Mouse (Mus musculus): ENCODE results near the gene Serpinf1.
A peak's percentile ranks its signal among the peaks of the same experiment; 100 is the strongest.

The Serpinf1 gene

DNA sequence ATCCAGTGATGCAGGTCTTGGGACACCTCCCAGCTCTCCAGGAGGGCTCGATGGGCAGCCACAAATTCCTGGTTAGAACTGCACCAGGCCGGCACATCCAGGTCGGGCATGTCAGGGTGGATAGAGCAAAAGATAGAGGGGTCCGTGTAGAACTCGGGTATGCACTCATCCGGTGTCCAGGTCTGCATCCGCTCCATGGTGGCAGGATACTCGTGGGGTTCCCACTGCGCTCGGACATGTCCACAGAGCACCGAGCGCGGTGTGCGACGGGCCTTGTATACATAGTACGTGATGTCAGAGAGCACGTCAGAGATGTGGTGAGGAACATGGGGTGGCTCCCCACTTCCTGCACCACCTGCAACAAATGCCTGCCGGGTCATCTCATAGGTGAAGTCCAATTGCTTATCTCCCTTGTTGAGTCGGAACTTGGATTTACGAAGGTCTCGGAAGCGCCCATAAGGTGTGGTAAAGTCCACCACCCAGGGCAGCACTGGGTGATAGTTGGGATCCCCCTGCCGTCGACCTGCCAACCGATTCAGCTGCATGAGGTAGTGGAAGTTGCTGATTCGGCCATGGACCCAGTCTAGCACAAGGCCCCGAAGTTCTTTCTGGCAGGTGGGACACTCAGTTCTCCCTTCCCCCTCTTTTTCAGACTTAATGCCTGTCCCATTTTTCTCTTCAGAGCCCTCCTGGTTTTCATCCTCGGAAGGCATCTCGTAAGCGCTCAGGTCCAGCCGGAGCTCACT is 30.5 kb upstream of the Serpinf1 start:
- no peaks in the 10 kb centered on the region for H3K9me3 ChIP-seq (ENCODE audit: low read length)
- H3K4me3 ChIP-seq (replicated peaks; ENCODE audit: low read length): peak overlapping the region; percentile 81; the same call in 1 of the 2 replicates
- TF ChIP-seq POU5F1 (IDR thresholded peaks at IDR 0.05; ENCODE audit: borderline replicate concordance, low read length) (no peak), CTCF (conservative IDR thresholded peaks at IDR 0.05; ENCODE audit: low read length) (no peak), NANOG (IDR thresholded peaks at IDR 0.05; ENCODE audit: borderline replicate concordance, low read length) (no peak)
- H3K27me3 ChIP-seq (ENCODE audit: insufficient read depth, low read length): peaks cover 42% of the 10 kb centered on the region
- peaks cover 45% of the 10 kb centered on the region for H3K36me3 ChIP-seq (ENCODE audit: insufficient read depth, low read length)
- H3K4me1 ChIP-seq (replicated peaks; ENCODE audit: low read depth, low read length): peaks cover 57% of the 10 kb centered on the region

DNA sequence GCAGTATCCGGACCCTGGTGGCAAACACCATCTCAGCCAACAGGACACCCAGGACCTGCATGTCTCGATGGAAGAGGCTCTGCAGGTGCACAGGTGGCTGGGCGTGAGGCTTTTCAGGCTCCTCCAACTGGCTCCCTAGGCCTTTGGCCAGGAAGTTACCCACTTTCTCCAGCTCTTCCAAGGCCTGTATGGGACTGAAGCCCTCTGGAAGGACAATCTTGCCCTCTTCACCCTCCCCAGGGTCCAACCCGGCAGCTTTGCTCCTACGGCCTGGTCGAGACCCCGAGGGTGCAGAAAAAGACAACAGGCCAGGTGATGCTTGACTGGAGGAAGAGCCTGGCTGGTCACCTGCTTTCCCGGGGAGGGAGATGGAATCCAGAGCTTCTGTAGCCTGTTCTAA is 29.6 kb upstream of the Serpinf1 start:
- TF ChIP-seq POU5F1 (IDR thresholded peaks at IDR 0.05; ENCODE audit: borderline replicate concordance, low read length) (no peak), CTCF (conservative IDR thresholded peaks at IDR 0.05; ENCODE audit: low read length) (no peak), NANOG (IDR thresholded peaks at IDR 0.05; ENCODE audit: borderline replicate concordance, low read length) (no peak)
- Histone ChIP-seq H3K4me3 (replicated peaks; ENCODE audit: low read length) (no peak overlapping the region), H3K36me3 (ENCODE audit: insufficient read depth, low read length) (peaks cover 54% of the 10 kb centered on the region), H3K27me3 (ENCODE audit: insufficient read depth, low read length) (peaks cover 43% of the 10 kb centered on the region), H3K4me1 (replicated peaks; ENCODE audit: low read depth, low read length) (peaks cover 49% of the 10 kb centered on the region), H3K9me3 (ENCODE audit: low read length) (no peaks in the 10 kb centered on the region)

DNA sequence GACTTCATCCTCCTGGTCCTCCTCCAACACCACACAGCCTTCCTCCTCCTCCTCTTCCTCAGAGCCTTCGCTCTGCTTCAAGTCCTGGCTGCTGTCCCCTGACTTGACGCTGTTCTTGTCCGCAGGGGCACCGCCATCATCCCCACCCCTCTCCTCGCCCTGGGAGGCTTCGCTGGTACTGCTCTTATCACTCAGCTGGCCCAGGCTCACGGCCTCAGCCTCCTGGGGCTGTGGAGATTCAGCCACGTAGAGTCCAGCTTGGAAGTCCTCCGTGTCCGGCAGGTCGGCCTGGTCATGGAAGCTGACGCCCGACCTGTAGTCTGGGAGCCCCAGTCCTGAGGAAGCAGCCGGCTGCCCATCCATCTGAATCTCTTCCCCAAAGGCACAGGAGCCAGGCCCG is 28.4 kb upstream of the Serpinf1 start:
- TF ChIP-seq NANOG (IDR thresholded peaks at IDR 0.05; ENCODE audit: borderline replicate concordance, low read length) (no peak), CTCF (conservative IDR thresholded peaks at IDR 0.05; ENCODE audit: low read length) (no peak), POU5F1 (IDR thresholded peaks at IDR 0.05; ENCODE audit: borderline replicate concordance, low read length) (no peak)
- H3K9me3 ChIP-seq (ENCODE audit: low read length): no peaks in the 10 kb centered on the region
- no peak overlapping the region for H3K4me3 ChIP-seq (replicated peaks; ENCODE audit: low read length)
- peaks cover 58% of the 10 kb centered on the region for H3K36me3 ChIP-seq (ENCODE audit: insufficient read depth, low read length)
- H3K27me3 ChIP-seq (ENCODE audit: insufficient read depth, low read length): peaks cover 51% of the 10 kb centered on the region
- H3K4me1 ChIP-seq (replicated peaks; ENCODE audit: low read depth, low read length): peaks cover 46% of the 10 kb centered on the region

DNA sequence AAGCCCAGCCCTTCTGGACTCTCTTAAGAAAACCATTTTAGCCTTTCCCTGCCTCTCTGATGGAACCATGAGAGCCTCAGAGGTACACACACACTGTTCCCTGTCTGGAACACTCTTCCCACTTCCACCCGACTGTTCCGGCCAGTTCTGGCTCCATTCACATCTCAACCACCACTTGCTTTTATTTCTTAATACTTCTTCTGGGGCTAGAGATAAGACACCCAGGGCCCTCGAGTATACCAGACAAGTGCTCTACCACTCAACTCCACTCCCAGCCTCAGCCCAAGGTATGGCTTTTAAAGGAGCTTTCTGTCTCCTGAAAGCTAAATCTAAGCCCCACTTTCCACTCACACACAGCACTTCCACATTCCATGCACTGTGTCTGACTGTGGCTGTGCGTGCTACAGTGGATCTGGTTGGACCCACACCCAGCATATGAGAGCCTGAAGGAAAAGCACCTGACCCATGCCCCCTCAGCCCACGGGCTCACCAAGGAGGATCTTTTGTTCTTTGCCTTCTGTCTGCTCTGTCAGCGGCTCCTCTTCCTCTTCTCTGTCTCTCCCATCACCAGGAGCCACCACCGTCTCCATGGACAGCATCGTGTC is 27.9 kb upstream of the Serpinf1 start:
- no peaks in the 10 kb centered on the region for H3K9me3 ChIP-seq (ENCODE audit: low read length)
- H3K4me1 ChIP-seq (replicated peaks; ENCODE audit: low read depth, low read length): peaks cover 46% of the 10 kb centered on the region
- no peak overlapping the region for H3K4me3 ChIP-seq (replicated peaks; ENCODE audit: low read length)
- peaks cover 56% of the 10 kb centered on the region for H3K27me3 ChIP-seq (ENCODE audit: insufficient read depth, low read length)
- TF ChIP-seq CTCF (conservative IDR thresholded peaks at IDR 0.05; ENCODE audit: low read length) (no peak), NANOG (IDR thresholded peaks at IDR 0.05; ENCODE audit: borderline replicate concordance, low read length) (no peak), POU5F1 (IDR thresholded peaks at IDR 0.05; ENCODE audit: borderline replicate concordance, low read length) (no peak)
- peaks cover 58% of the 10 kb centered on the region for H3K36me3 ChIP-seq (ENCODE audit: insufficient read depth, low read length)

DNA sequence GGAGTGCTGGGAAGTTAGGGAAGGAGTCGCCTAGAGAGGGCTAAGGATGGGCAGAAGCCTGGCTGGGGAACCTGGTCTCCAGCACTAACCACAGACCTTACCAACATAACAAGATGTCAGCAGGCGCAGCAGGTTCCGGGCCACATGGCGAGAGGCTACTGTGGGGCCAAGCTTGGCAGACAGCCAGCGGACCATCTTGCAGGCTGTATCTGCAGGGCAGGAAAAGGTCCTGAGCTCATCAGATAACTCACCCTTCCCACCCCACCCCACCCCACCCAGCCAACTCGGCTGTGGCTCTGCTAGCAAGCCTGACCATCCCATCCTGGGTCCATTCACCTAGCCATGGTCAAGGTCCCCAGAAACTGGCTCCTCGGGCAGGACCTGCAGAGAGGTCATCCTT is 27.2 kb upstream of the Serpinf1 start:
- TF ChIP-seq NANOG (IDR thresholded peaks at IDR 0.05; ENCODE audit: borderline replicate concordance, low read length) (no peak), CTCF (conservative IDR thresholded peaks at IDR 0.05; ENCODE audit: low read length) (no peak)
- Histone ChIP-seq H3K9me3 (ENCODE audit: low read length) (no peaks in the 10 kb centered on the region), H3K4me1 (replicated peaks; ENCODE audit: low read depth, low read length) (peaks cover 45% of the 10 kb centered on the region), H3K36me3 (ENCODE audit: insufficient read depth, low read length) (peaks cover 58% of the 10 kb centered on the region), H3K4me3 (replicated peaks; ENCODE audit: low read length) (no peak overlapping the region), H3K27me3 (ENCODE audit: insufficient read depth, low read length) (peaks cover 63% of the 10 kb centered on the region)

DNA sequence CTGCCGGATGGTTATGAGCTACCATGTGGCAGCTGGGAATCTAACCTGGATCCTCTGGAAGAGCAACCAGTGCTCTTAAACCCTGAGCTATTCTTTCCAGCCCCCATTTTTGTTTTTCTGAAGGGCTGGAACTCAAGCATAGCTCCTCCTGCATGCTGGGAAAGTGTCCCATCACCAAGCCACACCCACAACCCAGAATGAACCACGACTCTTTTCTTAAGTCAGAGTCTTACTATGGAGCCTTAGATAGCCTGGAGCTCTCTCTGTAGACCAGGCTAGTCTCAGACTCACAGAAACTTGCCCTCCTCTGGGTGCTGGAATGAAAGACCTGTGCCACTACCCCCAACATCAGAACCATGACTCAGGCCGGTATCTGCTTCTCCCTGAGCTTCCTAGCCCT is 26.1 kb upstream of the Serpinf1 start:
- Histone ChIP-seq H3K4me1 (replicated peaks; ENCODE audit: low read depth, low read length) (peaks cover 47% of the 10 kb centered on the region), H3K4me3 (replicated peaks; ENCODE audit: low read length) (no peak overlapping the region), H3K27me3 (ENCODE audit: insufficient read depth, low read length) (peaks cover 65% of the 10 kb centered on the region), H3K36me3 (ENCODE audit: insufficient read depth, low read length) (peaks cover 58% of the 10 kb centered on the region), H3K9me3 (ENCODE audit: low read length) (no peaks in the 10 kb centered on the region)
- TF ChIP-seq NANOG (IDR thresholded peaks at IDR 0.05; ENCODE audit: borderline replicate concordance, low read length) (no peak), POU5F1 (IDR thresholded peaks at IDR 0.05; ENCODE audit: borderline replicate concordance, low read length) (no peak), CTCF (conservative IDR thresholded peaks at IDR 0.05; ENCODE audit: low read length) (no peak)

DNA sequence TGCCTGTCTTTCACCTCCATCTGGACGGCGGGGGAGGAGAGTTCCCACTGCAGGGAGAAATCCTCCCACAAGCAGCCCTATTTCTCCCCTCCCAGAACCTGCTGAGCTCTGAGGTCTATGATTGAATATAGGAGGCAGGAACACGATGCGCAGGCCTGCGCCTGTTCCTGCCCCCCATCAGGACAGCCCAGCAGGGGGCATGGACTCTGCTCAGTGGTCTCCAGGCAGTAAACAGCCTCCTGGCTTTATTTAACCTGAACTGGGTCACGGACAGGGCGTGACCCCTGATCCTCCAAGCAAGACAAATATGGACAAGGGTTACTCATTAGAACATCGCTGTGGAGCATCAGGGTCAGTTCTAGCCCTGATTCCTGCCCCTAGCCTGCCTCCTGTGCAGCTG is 21.2 kb upstream of the Serpinf1 start:
- TF ChIP-seq NANOG (IDR thresholded peaks at IDR 0.05; ENCODE audit: borderline replicate concordance, low read length): no peak
- no peak for TF ChIP-seq POU5F1 (IDR thresholded peaks at IDR 0.05; ENCODE audit: borderline replicate concordance, low read length)
- TF ChIP-seq CTCF (conservative IDR thresholded peaks at IDR 0.05; ENCODE audit: low read length): no peak
- Histone ChIP-seq H3K9me3 (ENCODE audit: low read length) (no peaks in the 10 kb centered on the region), H3K36me3 (ENCODE audit: insufficient read depth, low read length) (peaks cover 20% of the 10 kb centered on the region), H3K27me3 (ENCODE audit: insufficient read depth, low read length) (peaks cover 51% of the 10 kb centered on the region), H3K4me1 (replicated peaks; ENCODE audit: low read depth, low read length) (peaks cover 37% of the 10 kb centered on the region), H3K4me3 (replicated peaks; ENCODE audit: low read length) (no peak overlapping the region)

DNA sequence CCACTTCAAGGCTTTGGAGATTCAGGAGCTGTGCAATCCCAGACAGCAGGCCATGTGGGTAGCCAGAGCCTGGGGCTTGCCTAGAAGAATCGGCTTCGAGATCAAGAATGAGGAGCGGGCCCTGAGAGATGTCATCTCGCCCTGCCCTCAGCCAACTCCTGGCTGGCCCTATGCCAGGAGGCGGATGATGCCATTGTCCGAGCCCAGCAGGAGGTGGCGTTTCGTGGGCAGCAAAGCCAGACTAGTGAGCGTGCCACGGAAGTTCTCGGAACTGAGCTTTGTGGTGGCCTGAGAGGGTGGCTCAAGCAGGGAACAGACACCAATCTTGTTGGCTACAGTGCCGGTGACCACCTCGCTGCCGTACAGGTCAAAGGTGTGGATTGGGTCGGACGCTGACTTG is 19.1 kb upstream of the Serpinf1 start:
- Histone ChIP-seq H3K36me3 (ENCODE audit: insufficient read depth, low read length) (no peaks in the 10 kb centered on the region), H3K27me3 (ENCODE audit: insufficient read depth, low read length) (peaks cover 61% of the 10 kb centered on the region), H3K9me3 (ENCODE audit: low read length) (no peaks in the 10 kb centered on the region), H3K4me1 (replicated peaks; ENCODE audit: low read depth, low read length) (peaks cover 43% of the 10 kb centered on the region), H3K4me3 (replicated peaks; ENCODE audit: low read length) (no peak overlapping the region)
- TF ChIP-seq NANOG (IDR thresholded peaks at IDR 0.05; ENCODE audit: borderline replicate concordance, low read length) (no peak), CTCF (conservative IDR thresholded peaks at IDR 0.05; ENCODE audit: low read length) (no peak)
